Mouse (Mus musculus): ENCODE data around the gene Pdgfra.

Gene Pdgfra

GRCm38 (mm10) chr5:75207905-75208304 lies 55.8 kb downstream of the Pdgfra start:
- no peak for DNase-seq (ENCODE audit: low read depth in 1 of 2, low spot score in 2 of 2)

GRCm38 (mm10) chr5:75209966-75210365 lies 57.9 kb downstream of the Pdgfra start:
- DNase-seq (ENCODE audit: low read depth in 1 of 2, low spot score in 2 of 2): no peak

- DNase-seq (ENCODE audit: low read depth in 1 of 2, low spot score in 2 of 2): no peak
Measured at GRCm38 (mm10) chr5:75214520-75214919, 62.4 kb downstream of the Pdgfra start.

- no peak for DNase-seq (ENCODE audit: low read depth in 1 of 2, low spot score in 2 of 2)
Measured at GRCm38 (mm10) chr5:75214929-75215328, 62.8 kb downstream of the Pdgfra start.

GRCm38 (mm10) chr5:75215678-75216256 lies 63.7 kb downstream of the Pdgfra start:
- DNase-seq (ENCODE audit: low read depth in 1 of 2, low spot score in 2 of 2): no peak

GRCm38 (mm10) chr5:75221610-75222009 lies 69.5 kb downstream of the Pdgfra start:
- DNase-seq (ENCODE audit: low read depth in 1 of 2, low spot score in 2 of 2): no peak

- DNase-seq (ENCODE audit: low read depth in 1 of 2, low spot score in 2 of 2): no peak
Measured at GRCm38 (mm10) chr5:75222491-75223265, 70.6 kb downstream of the Pdgfra start.

GRCm38 (mm10) chr5:75238363-75238762 lies 86.3 kb downstream of the Pdgfra start:
- no peak for DNase-seq (ENCODE audit: low read depth in 1 of 2, low spot score in 2 of 2)

GRCm38 (mm10) chr5:75238928-75239777 lies 87.1 kb downstream of the Pdgfra start:
- no peak for DNase-seq (ENCODE audit: low read depth in 1 of 2, low spot score in 2 of 2)

- DNase-seq (ENCODE audit: low read depth in 1 of 2, low spot score in 2 of 2): no peak
Measured at GRCm38 (mm10) chr5:75247070-75247740, 95.1 kb downstream of the Pdgfra start.
